Comparison of ENCODE assay signal across 8 mouse cellular contexts in the genomic region with DNA sequence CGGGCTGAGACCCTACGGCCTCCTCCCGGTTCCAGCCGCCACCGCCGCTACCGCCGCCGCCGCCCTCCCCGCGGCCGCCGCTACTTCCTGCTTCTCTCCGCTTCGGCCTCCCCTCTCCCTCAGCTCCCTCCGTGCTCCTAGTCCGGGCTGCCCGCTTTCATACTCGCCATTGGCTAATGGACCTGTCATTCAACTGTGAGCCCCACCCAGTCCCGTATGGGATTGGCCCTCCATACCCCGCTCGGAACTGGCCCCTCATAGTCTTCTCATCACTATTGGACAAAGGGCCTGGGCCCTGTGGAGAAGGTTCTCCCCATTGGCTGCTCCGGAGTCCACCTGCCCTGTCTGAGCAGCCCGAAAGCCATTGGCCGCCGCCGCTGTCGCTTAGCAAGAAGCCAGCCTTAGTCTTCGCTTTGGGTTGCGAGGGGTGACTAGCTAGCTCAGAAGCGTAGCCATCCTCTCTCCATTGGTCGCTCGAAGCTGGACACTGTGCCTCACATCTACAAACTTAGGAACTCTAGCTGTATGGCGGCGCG. TPM values are rescaled to one million over a fixed set of nuclear protein-coding genes. Genes with fewer than 3 reads are reported as not detected.
DNase-seq lines count a peak whose midpoint lies in the region; ATAC-seq and TF ChIP-seq lines count a peak whose summit lies in the region.

A gene (minus strand): TSS at position 112 of the 536 bp plus-strand sequence.

- no peaks in the 10 kb centered on the region for H3K27me3 ChIP-seq in forebrain, embryonic 15.5 days

- peak within 1 kb of the TSS; percentile 79 to 92 for H3K4me3 ChIP-seq in ES-E14 (ENCODE audit: insufficient read depth in 1 of 2, low read depth in 1 of 2, low read length in 2 of 2, poor library complexity in 1 of 2, severe bottlenecking in 1 of 2)
- H3K4me3 ChIP-seq in forebrain, embryonic 15.5 days, result peak within 1 kb of the TSS; percentile 74
- H3K4me3 ChIP-seq in lung, adult 2 months (replicated peaks; ENCODE audit: extremely low read depth, low read depth, low read length), result peak within 1 kb of the TSS; percentile 89

- intact Hi-C loops in heart, postnatal 25 days (cut with DNase I), result no loop called here

- 0% methylated on average over 37 of the region's 37 CpGs for whole genome bisulfite sequencing in forebrain, embryonic 15.5 days
- WGBS in lung, adult 2 months, result under 1% methylated on average over 37 of the region's 37 CpGs

- no peak for TF ChIP-seq CTCF in lung, adult 2 months (IDR thresholded peaks at IDR 0.05; ENCODE audit: insufficient read depth, low read length)

- in situ Hi-C loops in ES-E14 (cut with MboI; ENCODE audit: low sequenced_read_pairs in 2 of 2, unreplicated experiment in 2 of 2), result no loop called here

- H3K27ac ChIP-seq in ES-E14 (ENCODE audit: insufficient read depth, low read depth, low read length, poor library complexity, severe bottlenecking), result peak within 1 kb of the TSS; percentile 97
- H3K27ac ChIP-seq in forebrain, embryonic 15.5 days (replicated peaks), result peak within 1 kb of the TSS; percentile 96

- H3K4me2 ChIP-seq in forebrain, embryonic 15.5 days (replicated peaks), result peak within 1 kb of the TSS; percentile 97

- H3K4me1 ChIP-seq in ES-E14 (ENCODE audit: control insufficient read depth in 2 of 2, insufficient read depth in 2 of 2, low read length in 2 of 2, poor library complexity in 1 of 2), result peaks cover 0 to 5% of the 10 kb centered on the region in 2 experiments; a peak in 1 of 4 replicates
- peaks cover 29% of the 10 kb centered on the region for H3K4me1 ChIP-seq in forebrain, embryonic 15.5 days
- peaks cover 7% of the 10 kb centered on the region; the same call in 1 of the 2 replicates for H3K4me1 ChIP-seq in lung, adult 2 months (ENCODE audit: control insufficient read depth, insufficient read depth, low read length)

- peak; percentile 93; the same call in 1 of the 2 replicates for TF ChIP-seq POLR2A in lung, adult 2 months (IDR thresholded peaks at IDR 0.05; ENCODE audit: borderline replicate concordance, extremely low read depth, low read depth, low read length)

- peak within 1 kb of the TSS; percentile 92 for H3K9ac ChIP-seq in ES-E14 (ENCODE audit: insufficient read depth, low read depth, low read length, poor library complexity, severe bottlenecking)
- H3K9ac ChIP-seq in forebrain, embryonic 15.5 days (replicated peaks), result peak within 1 kb of the TSS; percentile 67

- peak; percentile 100 for ATAC-seq in forebrain, embryonic 15.5 days (replicated peaks)
- peak; percentile 88 for ATAC-seq in neutrophil, adult 5-6 weeks (ENCODE audit: extremely low read depth, insufficient number of reproducible peaks, low FRiP score, poor library complexity, severe bottlenecking)

- H3K9me3 ChIP-seq in ES-E14 (ENCODE audit: control insufficient read depth, insufficient read depth, low read depth, low read length), result no peaks in the 10 kb centered on the region
- H3K9me3 ChIP-seq in forebrain, embryonic 15.5 days, result no peaks in the 10 kb centered on the region

- H3K36me3 ChIP-seq in ES-E14 (ENCODE audit: control insufficient read depth, insufficient read depth, low read length, poor library complexity, severe bottlenecking), result peaks cover 19% of the 10 kb centered on the region
- peaks cover 17% of the 10 kb centered on the region for H3K36me3 ChIP-seq in forebrain, embryonic 15.5 days

- DNase-seq in ES-E14 (ENCODE audit: low read depth, low spot score), result peak; percentile 99
- DNase-seq in cerebellum, adult 11-12 months, result peak; percentile 100
- DNase-seq in heart, postnatal 25 days (ENCODE audit: low spot score), result peak; percentile 99
- DNase-seq in layer of hippocampus, adult 18-20 months (ENCODE audit: low spot score in 2 of 2), result peak; percentile 99 to 100
- DNase-seq in lung, adult 2 months, result peak; percentile 99
- DNase-seq in thymus, adult 18-20 months, result peak; percentile 98 to 100

TF ChIP-seq in ES-E14, 5 proteins besides CTCF, POLR2A, EP300 and RAD21:
- peak; percentile 91 for TF ChIP-seq CHD2 (IDR thresholded peaks at IDR 0.05; ENCODE audit: low read depth, low read length)
- no peak for TF ChIP-seq ZNF384 (IDR thresholded peaks at IDR 0.05; ENCODE audit: low read depth, low read length)
TF ChIP-seq in ES-E14: peak in this region for 1.

RNA-seq across cellular contexts. Expression of the gene that starts here (rescaled TPM):
- total RNA-seq in ES-E14 (2012; rRNA removed), result 19.8 and 20.6 TPM in 2 replicates
- 22.4 and 23.0 TPM in 2 replicates for polyA plus RNA-seq in forebrain, embryonic 15.5 days (2015; fragmentation: Nextera tagmentation; extraction: Ambion mirVana)
- total RNA-seq in heart, postnatal 25 days (2021), result 10 to 100 TPM; 10.8 to 11.1 TPM
- total RNA-seq in layer of hippocampus, adult 18-20 months (2021), result 10 to 100 TPM; 24.4 to 26.2 TPM
- 19.2 and 20.6 TPM in 2 replicates for polyA plus RNA-seq in lung, adult 2 months (2012; rRNA removed)
- 22.7 and 34.4 TPM in 2 replicates for total RNA-seq in neutrophil, adult 5-6 weeks (2017)

Comparison
In these comparisons a context has a peak if more than half of its experiments do, and no peak if none do; other contexts are left out.
1. Peak in every context shown above with its lines: DNase-seq, ATAC-seq, H3K4me3 ChIP-seq and H3K27ac ChIP-seq.